Mouse (Mus musculus): ENCODE results near the gene Dad1.

Dad1 gene

GRCm38 (mm10) chr14:54224484-54225467, 29.1 kb downstream of the Dad1 start:
- no peak for DNase-seq (ENCODE audit: low spot score in 2 of 2)

- no peak for DNase-seq (ENCODE audit: low spot score in 2 of 2)
These were observed 29.9 kb downstream of the Dad1 start for GRCm38 (mm10) chr14:54224064-54224417.

DNA sequence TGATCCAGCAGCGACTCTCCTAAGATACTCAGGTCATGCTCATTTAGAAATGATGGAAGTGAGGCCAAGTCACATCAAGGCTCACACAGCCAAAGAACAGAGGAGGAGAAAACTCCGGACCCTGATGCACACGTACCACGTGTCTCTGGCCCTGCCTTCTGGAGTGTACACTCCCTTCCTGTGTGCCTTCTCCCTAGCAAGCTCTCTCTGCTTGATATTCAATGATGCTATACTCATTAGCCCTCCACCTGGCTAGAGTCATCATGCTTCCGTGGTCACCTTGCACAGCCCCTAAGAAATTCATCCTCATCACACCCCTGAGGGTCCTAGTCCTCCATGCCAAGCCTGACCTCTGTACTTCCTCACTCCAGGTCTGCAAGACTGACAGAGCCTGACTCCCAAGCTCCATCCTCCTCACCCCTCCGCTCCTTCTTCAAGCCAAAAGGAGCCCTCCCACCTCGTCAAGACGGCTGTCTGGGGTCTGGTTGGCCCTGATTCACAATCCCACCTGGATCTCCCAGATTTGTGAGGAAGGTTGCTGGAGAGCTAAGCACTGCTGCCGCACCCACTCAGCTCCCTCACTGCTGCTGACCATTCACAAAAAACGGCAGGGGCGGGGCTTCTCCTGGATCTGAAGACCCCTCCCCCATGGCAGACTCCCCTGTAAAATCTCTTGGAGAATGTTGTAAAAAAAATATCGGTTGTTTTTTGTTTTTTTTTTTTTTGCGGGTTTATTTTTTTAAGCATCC, 30.4 kb downstream of the Dad1 start:
- DNase-seq (ENCODE audit: low spot score in 2 of 2): no peak

- no peak for DNase-seq (ENCODE audit: low spot score in 2 of 2)
These were observed 31.6 kb downstream of the Dad1 start for GRCm38 (mm10) chr14:54222289-54222727.

- no peak for DNase-seq (ENCODE audit: low spot score in 2 of 2)
These were observed 32.3 kb downstream of the Dad1 start for GRCm38 (mm10) chr14:54221641-54222040.

DNA sequence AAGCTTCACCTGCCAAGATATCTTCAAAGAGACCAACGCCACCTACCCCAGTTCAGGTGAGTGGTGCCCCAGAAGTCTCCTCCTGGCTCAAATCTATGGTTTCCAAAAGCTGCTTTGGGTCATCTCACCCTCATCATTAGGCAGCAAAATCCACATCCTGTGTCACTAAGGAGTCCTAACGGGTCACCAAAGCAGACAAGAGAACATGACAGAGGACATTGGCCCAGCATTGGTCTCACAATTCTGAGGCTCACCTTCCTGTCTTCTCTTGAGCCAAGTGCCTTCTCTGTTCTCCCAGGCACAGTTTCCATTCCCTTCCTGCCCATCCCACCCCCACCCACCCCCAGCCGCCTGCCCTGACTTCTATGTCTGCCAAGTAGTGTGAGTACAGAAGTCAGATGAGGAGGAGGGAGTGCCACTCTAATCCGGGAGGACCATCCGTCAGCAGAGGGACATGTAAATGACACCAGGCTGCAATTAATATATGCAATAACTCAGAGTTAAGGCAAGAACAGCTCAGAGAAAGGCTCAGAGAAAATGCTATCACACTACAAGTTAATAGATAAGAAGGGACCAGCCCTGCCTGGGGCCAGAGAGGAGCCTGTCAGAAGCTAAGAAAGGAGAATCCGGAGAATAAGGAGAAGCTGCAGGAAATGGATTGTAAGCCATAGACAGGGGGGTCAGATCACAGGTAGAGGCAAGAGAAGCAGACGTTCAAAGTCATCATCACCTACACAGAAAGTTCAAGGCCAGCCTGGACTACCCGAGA, 33.0 kb downstream of the Dad1 start:
- no peak for DNase-seq (ENCODE audit: low spot score in 2 of 2)

DNA sequence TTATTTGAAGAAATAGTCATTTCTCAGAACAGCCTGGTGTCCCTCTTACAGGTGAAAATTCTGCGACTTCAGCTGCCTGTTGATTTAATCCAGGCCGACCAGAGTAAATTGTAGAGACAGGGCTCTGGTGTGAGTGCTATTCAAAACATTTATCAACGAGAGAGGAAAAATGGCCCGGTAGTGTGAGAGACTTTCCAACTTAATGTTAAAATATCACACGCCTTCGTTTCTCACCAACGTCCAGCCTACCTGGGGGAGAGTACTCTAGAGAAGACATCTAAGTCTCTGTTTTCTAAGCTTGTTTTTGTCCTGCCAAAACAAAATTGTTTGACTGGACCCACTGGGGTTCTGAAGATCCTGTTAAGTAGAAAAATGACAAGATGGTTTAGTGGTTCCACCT, 34.1 kb downstream of the Dad1 start:
- no peak for DNase-seq (ENCODE audit: low spot score in 2 of 2)

GRCm38 (mm10) chr14:54219256-54219655, 34.6 kb downstream of the Dad1 start:
- no peak for DNase-seq (ENCODE audit: low spot score in 2 of 2)

DNA sequence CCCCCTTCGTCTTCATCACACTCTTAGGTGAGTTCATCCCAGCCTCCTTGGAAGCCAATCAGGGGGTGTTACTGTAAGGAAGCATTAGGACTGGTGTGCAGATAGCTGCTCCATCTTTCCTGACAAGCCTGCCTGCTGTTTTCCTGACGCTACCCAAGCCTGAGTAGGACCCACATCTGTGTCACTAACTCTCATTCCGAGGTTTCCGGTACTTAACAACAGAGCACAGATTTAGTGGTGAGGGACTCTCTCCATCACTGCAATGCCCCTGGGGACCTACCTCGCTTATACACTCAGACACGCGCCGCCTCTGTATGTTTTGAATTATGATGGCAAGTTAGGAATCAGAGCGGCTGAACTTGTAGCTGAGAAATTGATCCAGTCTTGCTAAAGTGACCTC, 35.2 kb downstream of the Dad1 start:
- DNase-seq (ENCODE audit: low spot score in 2 of 2): no peak

- DNase-seq (ENCODE audit: low spot score in 2 of 2): no peak
These were observed 35.7 kb downstream of the Dad1 start for GRCm38 (mm10) chr14:54218233-54218632.

- no peak for DNase-seq (ENCODE audit: low spot score in 2 of 2)
These were observed 37.8 kb downstream of the Dad1 start for GRCm38 (mm10) chr14:54216126-54216525.

GRCm38 (mm10) chr14:54214901-54215300, 39.0 kb downstream of the Dad1 start:
- DNase-seq (ENCODE audit: low spot score in 2 of 2): no peak

DNA sequence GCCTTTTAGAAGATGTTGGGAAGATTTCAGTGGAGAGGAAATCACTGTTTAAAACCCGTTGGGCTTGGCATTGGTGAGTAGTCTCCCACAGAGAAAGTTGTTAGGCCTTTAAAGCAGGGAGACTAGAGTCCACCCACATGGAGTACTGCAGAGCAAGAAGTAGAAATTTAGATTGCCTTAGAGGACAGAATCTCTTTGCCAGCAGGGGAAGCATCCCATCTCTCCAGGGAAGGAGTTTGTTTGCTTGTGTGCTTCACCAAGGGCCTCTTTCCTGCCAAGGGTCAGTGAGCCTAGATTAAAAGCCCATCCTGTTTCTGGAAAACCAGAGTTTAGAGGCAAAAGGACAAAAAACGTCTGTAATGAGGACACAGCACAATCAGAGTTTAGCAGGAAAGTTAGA, 39.4 kb downstream of the Dad1 start:
- no peak for DNase-seq (ENCODE audit: low spot score in 2 of 2)

GRCm38 (mm10) chr14:54213734-54214133, 40.2 kb downstream of the Dad1 start:
- no peak for DNase-seq (ENCODE audit: low spot score in 2 of 2)

- no peak for DNase-seq (ENCODE audit: low spot score in 2 of 2)
These were observed 42.1 kb downstream of the Dad1 start for GRCm38 (mm10) chr14:54211755-54212154.

- DNase-seq (ENCODE audit: low spot score in 2 of 2): no peak
These were observed 42.7 kb downstream of the Dad1 start for GRCm38 (mm10) chr14:54211199-54211598.

GRCm38 (mm10) chr14:54210401-54210800, 43.5 kb downstream of the Dad1 start:
- DNase-seq (ENCODE audit: low spot score in 2 of 2): no peak

GRCm38 (mm10) chr14:54209932-54210331, 44.0 kb downstream of the Dad1 start:
- DNase-seq (ENCODE audit: low spot score in 2 of 2): no peak

GRCm38 (mm10) chr14:54208741-54209140, 45.2 kb downstream of the Dad1 start:
- DNase-seq (ENCODE audit: low spot score in 2 of 2): no peak

DNA sequence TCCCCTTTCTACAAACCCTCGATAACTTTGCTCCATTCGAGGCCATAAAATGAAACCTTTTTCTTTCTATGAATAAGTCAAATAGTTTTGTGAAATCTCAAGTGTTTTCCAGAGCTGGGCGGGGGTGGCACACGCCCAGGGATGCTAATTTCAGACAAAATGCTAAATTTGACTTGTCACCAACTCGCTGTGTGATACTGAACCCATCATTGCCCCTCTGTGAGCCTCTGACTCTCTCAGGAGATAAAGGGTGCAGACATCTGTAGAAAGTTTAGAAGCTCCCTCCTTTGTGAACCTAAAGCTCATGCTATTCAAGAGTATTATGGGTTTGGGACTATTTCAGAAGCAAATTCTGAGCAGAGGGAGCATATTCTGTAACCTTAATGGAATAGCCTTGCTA, 46.0 kb downstream of the Dad1 start:
- DNase-seq (ENCODE audit: low spot score in 2 of 2): no peak

GRCm38 (mm10) chr14:54206750-54207550, 47.0 kb downstream of the Dad1 start:
- no peak for DNase-seq (ENCODE audit: low spot score in 2 of 2)

All from urinary bladder, postnatal 4 days (tissue).